Mouse (Mus musculus): ENCODE measurements around the gene Reln.

DNA sequence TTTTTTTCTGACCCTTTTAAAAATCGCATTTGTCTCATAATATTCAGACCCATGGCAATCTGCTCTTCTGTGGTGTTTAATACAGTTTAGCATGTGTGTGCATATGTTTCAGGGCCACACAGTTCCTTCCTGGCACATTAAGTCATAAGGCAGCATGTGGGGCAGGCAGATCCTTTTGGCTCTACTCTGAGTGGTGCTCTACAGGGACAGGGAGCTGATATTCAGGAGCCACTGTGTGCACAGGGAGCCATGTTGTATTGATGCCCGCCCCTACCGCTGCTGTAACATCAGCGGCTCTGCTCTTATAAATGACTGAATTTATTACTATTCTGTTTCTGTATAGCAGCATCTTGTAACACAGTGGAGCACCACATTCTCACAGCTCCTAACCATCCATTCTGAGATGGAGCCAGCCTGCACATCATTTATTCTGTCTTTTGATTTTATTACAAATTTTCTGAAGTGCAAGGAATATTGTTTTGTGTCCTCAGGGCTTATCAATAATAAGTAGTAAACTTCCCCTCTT is 410.3 kb downstream of the Reln start:
- TF ChIP-seq CTCF (IDR thresholded peaks at IDR 0.05; ENCODE audit: low read depth, low read length) (no peak), POLR2A (IDR thresholded peaks at IDR 0.05; ENCODE audit: extremely low read depth, insufficient read depth, low read length) (no peak)

Measured in liver, adult 2 months (tissue).